Mouse (Mus musculus) neural tube, embryonic 13.5 days (tissue): ENCODE data around the gene Dapp1. TPM values are rescaled to one million over a fixed set of nuclear protein-coding genes. Genes with fewer than 3 reads are reported as not detected.

ENCODE experiments used
- ATAC-seq: fragments of 200-750 bp; cut with Nextera tagmentation; 2 replicates; pipeline ENCODE4 v1.8.0; 2017; ENCODE audit warnings: low read depth, mild to moderate bottlenecking, moderate TSS enrichment, moderate library complexity
- H3K27ac ChIP-seq: fragments of 300-500 bp; sonication (generic); replicated peaks from 2 replicates; pipeline ENCODE4 v1.5.1; 2015; ENCODE audit warnings: moderate library complexity, mild to moderate bottlenecking, inconsistent platforms
- H3K27me3 ChIP-seq: fragments of 300-500 bp; sonication (generic); 2 replicates; pipeline ENCODE4 v1.6.1; 2015; ENCODE audit warnings: mild to moderate bottlenecking, inconsistent platforms
- H3K36me3 ChIP-seq: fragments of 300-500 bp; sonication (generic); 2 replicates; pipeline ENCODE4 v1.6.1; 2015; ENCODE audit warnings: mild to moderate bottlenecking, inconsistent platforms
- H3K4me1 ChIP-seq: fragments of 300-500 bp; sonication (generic); replicated peaks from 2 replicates; pipeline ENCODE4 v1.6.1; 2015; ENCODE audit warnings: inconsistent platforms
- H3K4me2 ChIP-seq: fragments of 300-500 bp; sonication (generic); 2 replicates; pipeline ENCODE4 v1.6.1; 2015; ENCODE audit warnings: inconsistent platforms, mild to moderate bottlenecking, moderate library complexity
- H3K4me3 ChIP-seq: fragments of 300-500 bp; sonication (generic); 2 replicates; pipeline ENCODE4 v1.5.1; 2015; ENCODE audit warnings: mild to moderate bottlenecking, inconsistent platforms
- H3K9ac ChIP-seq: fragments of 300-500 bp; sonication (generic); 2 replicates; pipeline ENCODE4 v1.6.1; 2015; ENCODE audit warnings: moderate library complexity, mild to moderate bottlenecking, inconsistent platforms
- H3K9me3 ChIP-seq: fragments of 300-500 bp; sonication (generic); 2 replicates; pipeline ENCODE4 v1.6.1; 2016; ENCODE audit warnings: inconsistent platforms
- WGBS: fragments of 180-500 bp; shearing (Covaris S2); methylation state at CpG from one replicate; pipeline ENCODE4 v1.1.7; 2015; 5-methylcytosine and 5-hydroxymethylcytosine counted together
- polyA plus RNA-seq: library from polyadenylated mRNA; unstranded; fragments of >200 nt; fragmentation: Nextera tagmentation; extraction: Ambion mirVana; gene quantifications from 2 replicates; pipeline ENCODE4 v1.2.1, GENCODE M21; 2015

The Dapp1 gene
- polyA plus RNA-seq, 1 experiment from 2014 or later, result 1.7 TPM

DNA sequence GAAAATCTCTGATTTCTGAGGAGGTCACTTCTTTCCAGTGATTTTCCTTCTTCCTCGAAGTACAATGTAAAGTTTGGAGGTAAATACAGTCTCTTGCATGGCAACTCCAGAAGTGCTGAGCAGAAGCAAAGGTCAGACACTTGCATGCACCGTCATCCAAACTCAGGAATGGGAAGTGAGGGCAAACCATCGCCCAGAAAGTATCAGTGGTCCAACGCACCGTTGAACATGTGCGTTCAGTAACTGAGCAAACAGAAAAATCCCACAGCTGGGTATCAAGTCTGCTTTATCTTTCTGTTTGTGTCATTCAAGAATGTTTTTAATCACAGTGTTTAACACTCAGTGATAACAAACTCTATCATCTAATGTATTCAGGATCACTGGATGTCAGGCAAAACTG is 21.2 kb upstream of the Dapp1 start:
- Histone ChIP-seq H3K4me1 (0 out of 2 replicates have a peak, but pooled peaks cover 6% of the 10 kb centered on the region), H3K9me3 (peaks cover 6% of the 10 kb centered on the region), H3K27me3 (no peaks in the 10 kb centered on the region), H3K27ac (no peak overlapping the region), H3K9ac (no peak overlapping the region), H3K4me2 (no peak overlapping the region), H3K36me3 (no peaks in the 10 kb centered on the region), H3K4me3 (no peak overlapping the region)
- WGBS, result 87% methylated on average over 6 of the region's 6 CpGs
- no peak for ATAC-seq

GRCm38 (mm10) chr3:138001865-138002264 is 20.5 kb upstream of the Dapp1 start:
- Histone ChIP-seq H3K9me3 (peaks cover 6% of the 10 kb centered on the region), H3K4me1 (0 out of 2 replicates have a peak, but pooled peaks cover 6% of the 10 kb centered on the region), H3K4me2 (no peak overlapping the region), H3K36me3 (no peaks in the 10 kb centered on the region), H3K9ac (no peak overlapping the region), H3K27me3 (no peaks in the 10 kb centered on the region), H3K4me3 (no peak overlapping the region), H3K27ac (no peak overlapping the region)
- ATAC-seq, result no peak
- WGBS, result 82% methylated on average over 4 of the region's 4 CpGs

- no peak for ATAC-seq
- WGBS, result 68% methylated on average over 4 of the region's 4 CpGs
Observed at GRCm38 (mm10) chr3:138000724-138001069, 19.4 kb upstream of the Dapp1 start.

DNA sequence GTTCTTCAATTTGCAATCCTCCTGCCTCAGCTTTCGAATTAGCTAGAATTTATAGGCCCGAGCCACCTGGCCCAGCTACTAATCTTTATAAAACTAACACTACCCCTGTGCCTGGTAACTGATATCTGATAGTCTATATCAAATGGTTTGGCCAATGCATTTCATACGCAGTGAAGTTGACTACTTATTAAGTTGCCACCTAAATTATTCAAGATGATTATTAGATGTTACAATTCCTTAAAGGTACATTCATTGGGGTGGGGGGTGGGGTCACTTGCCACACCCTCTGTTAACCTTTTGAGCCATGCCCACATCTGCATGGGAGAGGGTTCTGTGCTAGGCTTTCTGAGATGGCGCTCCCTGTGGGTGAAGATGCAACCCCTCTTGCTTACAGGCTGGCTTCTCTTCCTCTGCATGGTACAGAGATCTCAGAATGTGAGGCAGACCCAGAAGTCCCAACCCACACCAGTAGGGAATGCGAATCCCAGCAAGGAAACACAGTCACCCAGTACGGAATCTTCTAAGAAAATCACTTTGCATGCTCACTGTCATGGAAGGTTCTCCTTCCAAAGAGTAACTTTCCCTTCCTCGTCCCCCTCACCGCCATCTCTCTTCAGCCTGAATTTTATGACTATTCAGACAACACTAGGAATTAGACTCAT is 18.8 kb upstream of the Dapp1 start:
- 0 out of 2 replicates have a peak, but pooled peaks cover 6% of the 10 kb centered on the region for H3K4me1 ChIP-seq
- 92% methylated on average over 8 of the region's 8 CpGs for WGBS
- no peak overlapping the region for H3K9ac ChIP-seq
- H3K4me3 ChIP-seq, result no peak overlapping the region
- no peak for ATAC-seq
- H3K9me3 ChIP-seq, result peaks cover 3% of the 10 kb centered on the region
- H3K36me3 ChIP-seq, result no peaks in the 10 kb centered on the region
- no peak overlapping the region for H3K27ac ChIP-seq
- H3K4me2 ChIP-seq, result no peak overlapping the region
- no peaks in the 10 kb centered on the region for H3K27me3 ChIP-seq

More at GRCm38 (mm10) chr3:138000724-138001069, 19.4 kb upstream of the Dapp1 start:
- Histone ChIP-seq H3K4me1 (0 out of 2 replicates have a peak, but pooled peaks cover 6% of the 10 kb centered on the region), H3K4me3 (no peak overlapping the region), H3K27ac (no peak overlapping the region), H3K9ac (no peak overlapping the region), H3K36me3 (no peaks in the 10 kb centered on the region), H3K9me3 (peaks cover 6% of the 10 kb centered on the region), H3K4me2 (no peak overlapping the region), H3K27me3 (no peaks in the 10 kb centered on the region)

DNA sequence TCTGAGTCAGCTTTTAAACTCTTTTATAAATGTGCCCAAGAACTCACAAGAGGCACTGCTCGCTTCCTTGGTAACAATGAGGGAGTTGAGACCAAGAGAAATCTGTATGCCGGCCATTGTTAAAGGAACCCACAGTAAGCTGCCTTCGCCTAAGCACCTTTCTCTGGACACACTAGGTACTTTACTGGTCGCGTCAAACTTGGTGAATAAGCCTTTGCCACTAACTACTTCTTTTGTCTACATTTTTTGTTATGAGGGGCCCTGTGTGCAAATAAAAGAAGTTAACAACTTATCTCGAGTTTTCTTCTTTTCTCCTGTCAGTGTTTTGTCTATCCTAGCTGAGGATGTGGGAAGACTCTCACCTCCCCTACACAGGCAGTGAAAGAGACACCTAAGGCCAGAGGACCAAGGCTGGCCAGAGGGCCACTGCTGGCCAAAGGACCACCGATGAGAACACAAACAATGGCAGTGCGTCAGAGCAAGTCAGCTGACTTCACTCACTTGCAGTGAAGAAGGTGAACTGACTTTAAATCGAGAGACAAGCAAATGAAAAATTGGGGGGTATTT is 18.0 kb upstream of the Dapp1 start:
- no peaks in the 10 kb centered on the region for H3K27me3 ChIP-seq
- H3K36me3 ChIP-seq, result no peaks in the 10 kb centered on the region
- H3K9me3 ChIP-seq, result no peaks in the 10 kb centered on the region
- H3K9ac ChIP-seq, result no peak overlapping the region
- WGBS, result 57% methylated on average over 9 of the region's 9 CpGs
- no peak for ATAC-seq
- H3K4me2 ChIP-seq, result no peak overlapping the region
- H3K4me1 ChIP-seq, result 0 out of 2 replicates have a peak, but pooled peaks cover 6% of the 10 kb centered on the region
- no peak overlapping the region for H3K4me3 ChIP-seq
- no peak overlapping the region for H3K27ac ChIP-seq

DNA sequence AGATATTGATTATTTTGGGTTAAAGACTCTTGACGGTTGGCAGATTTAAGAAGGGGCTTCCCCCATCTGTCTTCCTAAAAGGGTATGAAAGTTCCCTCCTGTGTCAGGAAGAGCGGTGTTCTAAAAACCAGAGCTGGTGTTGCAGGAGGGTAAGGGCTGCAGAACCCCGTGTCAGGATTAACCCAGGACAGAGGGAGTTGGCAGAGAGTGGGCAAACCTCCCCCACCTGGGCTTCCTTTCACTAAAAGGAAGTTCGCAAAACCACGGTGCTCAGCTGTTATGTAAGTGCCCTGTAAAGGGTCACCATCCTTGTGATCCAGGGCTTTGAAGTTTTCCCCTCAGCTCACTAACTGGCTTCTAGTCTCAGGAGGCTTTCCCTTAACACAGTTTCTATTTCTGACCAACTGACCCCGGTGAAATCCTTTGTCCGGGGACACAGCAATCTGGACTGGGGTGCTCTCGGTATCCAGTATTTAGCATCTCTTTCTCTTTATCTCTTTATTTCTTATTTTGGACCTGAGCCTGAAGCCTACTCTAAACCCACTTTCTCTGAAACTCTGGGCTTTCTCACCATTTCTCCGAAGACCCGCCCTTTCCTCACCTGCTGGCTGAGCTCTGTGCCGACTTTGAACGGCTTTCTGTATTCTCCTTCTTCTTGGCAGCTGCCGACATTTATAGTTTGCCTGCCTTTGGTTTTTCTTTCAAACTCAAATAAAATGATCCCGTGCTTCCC is 17.3 kb upstream of the Dapp1 start:
- no peak overlapping the region for H3K27ac ChIP-seq
- no peak overlapping the region for H3K4me2 ChIP-seq
- no peak overlapping the region for H3K9ac ChIP-seq
- no peak overlapping the region for H3K4me3 ChIP-seq
- no peak for ATAC-seq
- 0 out of 2 replicates have a peak, but pooled peaks cover 6% of the 10 kb centered on the region for H3K4me1 ChIP-seq
- H3K27me3 ChIP-seq, result no peaks in the 10 kb centered on the region
- no peaks in the 10 kb centered on the region for H3K9me3 ChIP-seq
- H3K36me3 ChIP-seq, result no peaks in the 10 kb centered on the region
- WGBS, result 68% methylated on average over 14 of the region's 14 CpGs

DNA sequence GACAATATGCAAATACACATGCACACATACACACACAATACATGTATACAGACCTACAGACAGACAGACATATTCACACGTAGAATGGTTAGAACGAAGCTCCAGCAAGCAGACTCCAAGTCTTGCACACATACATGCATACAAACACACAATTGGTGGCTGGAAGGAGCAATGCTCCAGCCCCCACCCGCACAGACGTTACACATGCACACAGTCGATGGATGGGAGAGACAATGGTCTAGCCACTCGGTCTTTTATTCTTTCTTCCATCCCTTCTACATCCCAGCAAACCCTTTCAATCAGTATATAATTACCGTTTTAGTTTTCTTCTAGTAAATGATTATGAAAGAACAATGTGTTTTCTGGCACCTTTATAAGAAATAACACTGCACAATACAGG is 14.1 kb upstream of the Dapp1 start:
- Histone ChIP-seq H3K27ac (no peak overlapping the region), H3K4me1 (0 out of 2 replicates have a peak, but pooled peaks cover 6% of the 10 kb centered on the region), H3K9ac (no peak overlapping the region), H3K36me3 (no peaks in the 10 kb centered on the region), H3K27me3 (no peaks in the 10 kb centered on the region), H3K4me2 (no peak overlapping the region), H3K4me3 (no peak overlapping the region), H3K9me3 (no peaks in the 10 kb centered on the region)
- no peak for ATAC-seq
- 77% methylated on average over 7 of the region's 7 CpGs for WGBS

DNA sequence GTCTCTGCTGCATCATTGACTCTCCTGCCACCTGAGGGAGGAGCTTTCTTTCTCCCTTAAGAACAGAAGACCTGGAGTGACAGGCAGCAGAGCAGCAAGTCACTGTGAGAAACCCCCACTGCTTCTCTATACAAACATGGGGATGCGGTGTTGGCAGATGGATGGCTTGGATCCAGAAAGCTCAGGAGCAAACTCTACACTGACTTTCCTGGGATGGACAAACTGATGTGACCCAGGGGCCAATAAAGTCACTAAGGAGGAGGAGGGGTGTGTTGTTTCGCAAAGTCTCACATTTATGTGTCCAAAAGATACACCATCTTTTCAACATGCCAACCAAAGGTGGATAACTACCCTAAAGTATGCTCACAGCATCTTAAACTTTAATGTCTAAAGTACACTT is 12.9 kb upstream of the Dapp1 start:
- H3K4me1 ChIP-seq, result 0 out of 2 replicates have a peak, but pooled peaks cover 6% of the 10 kb centered on the region
- no peaks in the 10 kb centered on the region for H3K27me3 ChIP-seq
- no peaks in the 10 kb centered on the region for H3K36me3 ChIP-seq
- H3K9me3 ChIP-seq, result no peaks in the 10 kb centered on the region
- no peak overlapping the region for H3K9ac ChIP-seq
- ATAC-seq, result no peak
- no peak overlapping the region for H3K4me2 ChIP-seq
- no peak overlapping the region for H3K27ac ChIP-seq
- 82% methylated on average over 2 of the region's 2 CpGs for WGBS
- H3K4me3 ChIP-seq, result no peak overlapping the region

DNA sequence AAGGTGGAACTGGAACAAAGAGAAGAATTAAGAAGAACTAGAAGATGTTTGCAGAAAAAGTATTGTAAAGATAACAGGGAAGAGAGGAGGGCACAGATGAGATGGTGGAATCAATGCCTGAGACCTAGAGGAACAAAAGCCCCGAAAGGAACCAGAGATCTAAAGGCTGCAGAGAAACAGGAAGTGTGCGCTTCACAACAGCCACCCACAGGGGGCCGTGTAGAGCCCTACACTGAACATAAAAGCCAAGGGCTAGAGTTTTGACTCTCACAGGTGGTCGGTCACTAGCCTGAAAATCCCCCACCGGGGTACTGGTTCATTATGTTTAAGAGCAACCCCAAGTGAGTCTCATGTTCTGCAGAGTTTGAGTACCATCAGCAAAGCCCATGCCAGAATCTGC is 11.0 kb upstream of the Dapp1 start:
- Histone ChIP-seq H3K4me2 (no peak overlapping the region), H3K9ac (no peak overlapping the region), H3K4me1 (no peaks in the 10 kb centered on the region), H3K27ac (no peak overlapping the region), H3K9me3 (no peaks in the 10 kb centered on the region), H3K36me3 (no peaks in the 10 kb centered on the region), H3K27me3 (no peaks in the 10 kb centered on the region), H3K4me3 (no peak overlapping the region)
- 83% methylated on average over 5 of the region's 5 CpGs for WGBS
- ATAC-seq, result no peak

- WGBS, result 22% methylated on average over 11 of the region's 11 CpGs
- Histone ChIP-seq H3K4me3 (no peak overlapping the region), H3K9me3 (no peaks in the 10 kb centered on the region), H3K4me2 (no peak overlapping the region), H3K36me3 (no peaks in the 10 kb centered on the region), H3K9ac (no peak overlapping the region), H3K4me1 (no peaks in the 10 kb centered on the region), H3K27me3 (no peaks in the 10 kb centered on the region), H3K27ac (no peak overlapping the region)
- peak; percentile 77 for ATAC-seq
Observed at GRCm38 (mm10) chr3:137991183-137991582, 9.8 kb upstream of the Dapp1 start.

GRCm38 (mm10) chr3:137989405-137989804 is 8.1 kb upstream of the Dapp1 start:
- Histone ChIP-seq H3K4me1 (no peaks in the 10 kb centered on the region), H3K9me3 (no peaks in the 10 kb centered on the region), H3K36me3 (no peaks in the 10 kb centered on the region), H3K27ac (no peak overlapping the region), H3K4me2 (no peak overlapping the region), H3K9ac (no peak overlapping the region), H3K4me3 (no peak overlapping the region), H3K27me3 (no peaks in the 10 kb centered on the region)
- no peak for ATAC-seq
- WGBS, result 95% methylated on average over 9 of the region's 9 CpGs
